Mouse (Mus musculus): ENCODE measurements around the gene Zfp568. TPM values are rescaled to one million over a fixed set of nuclear protein-coding genes. Genes with fewer than 3 reads are reported as not detected.
A peak's percentile ranks its signal among the peaks of the same experiment; 100 is the strongest.

The Zfp568 gene
- total and polyA plus RNA-seq, 3 experiments: 10.6 to 12.6 (median 11.5) TPM

GRCm38 (mm10) chr7:30072146-30073028 lies 88.6 kb downstream of the Zfp568 start, which contains the start of gene Zfp82:
Gene Zfp82 (minus strand): TSS chr7:30072900.
- Histone ChIP-seq H3K36me3 (replicated peaks in 1 of 2; ENCODE audit: control insufficient read depth in 1 of 2, insufficient read depth in 1 of 2, low read length in 1 of 2) (peaks cover 8 to 54% of the 10 kb centered on the region in 2 experiments), H3K9ac (ENCODE audit: insufficient read depth, low read depth) (peak within 1 kb of the TSS; percentile 37), H3K9me3 (replicated peaks; ENCODE audit: low read length) (no peaks in the 10 kb centered on the region), H3K4me3 (replicated peaks in 1 of 3; ENCODE audit: low read depth in 2 of 3, low read length in 2 of 3, poor library complexity in 1 of 3) (peak within 1 kb of the TSS; percentile 73 to 97 (median 89)), H3K79me2 (replicated peaks; ENCODE audit: control insufficient read depth, extremely low read depth, insufficient read depth, poor library complexity, severe bottlenecking) (no peaks in the 10 kb centered on the region), H3K27me3 (replicated peaks) (no peaks in the 10 kb centered on the region), H3K4me2 (ENCODE audit: insufficient read depth, low read depth, poor library complexity, severe bottlenecking) (peak within 1 kb of the TSS; percentile 63), H3K4me1 (ENCODE audit: control insufficient read depth in 1 of 2, insufficient read depth in 2 of 2) (peaks cover 0 to 6% of the 10 kb centered on the region in 2 experiments; a peak in 1 of 4 replicates), H3K27ac (ENCODE audit: insufficient read depth, low read depth) (peak within 1 kb of the TSS; percentile 48)
- TF ChIP-seq E2F4 (IDR thresholded peaks at IDR 0.05; ENCODE audit: insufficient replicate concordance, low read depth, low read length) (no peak), UBTF (IDR thresholded peaks at IDR 0.05; ENCODE audit: low read depth, low read length) (no peak), CTCF (conservative IDR thresholded peaks at IDR 0.05 in 1 of 2, IDR thresholded peaks at IDR 0.05 in 1 of 2; ENCODE audit: low read depth in 2 of 2, low read length in 2 of 2) (no peak), KAT2A (IDR thresholded peaks at IDR 0.05; ENCODE audit: insufficient replicate concordance, low read length) (no peak), MYC (IDR thresholded peaks at IDR 0.05; ENCODE audit: low read depth, low read length) (no peak; the same call in 1 of the 2 replicates), USF1 (IDR thresholded peaks at IDR 0.05; ENCODE audit: low read depth, low read length) (no peak), SMC3 (IDR thresholded peaks at IDR 0.05; ENCODE audit: low read depth, low read length) (no peak), IRF4 (IDR thresholded peaks at IDR 0.05; ENCODE audit: low read depth, low read length) (0 out of 2 replicates have a peak, but pooled peaks have one; percentile 25), SIN3A (IDR thresholded peaks at IDR 0.05; ENCODE audit: low read length) (no peak; the same call in 1 of the 2 replicates), POLR2A (IDR thresholded peaks at IDR 0.05; ENCODE audit: low read depth, low read length) (peak; percentile 85), MEF2A (IDR thresholded peaks at IDR 0.05; ENCODE audit: borderline replicate concordance, low read depth, low read length) (0 out of 2 replicates have a peak, but pooled peaks have one; percentile 9), ZMIZ1 (IDR thresholded peaks at IDR 0.05; ENCODE audit: low read depth, low read length) (peak; percentile 73), MAZ (IDR thresholded peaks at IDR 0.05; ENCODE audit: low read depth, low read length) (peak; percentile 72), NRF1 (IDR thresholded peaks at IDR 0.05; ENCODE audit: low read depth, low read length) (peak; percentile 100), GABPA (IDR thresholded peaks at IDR 0.05; ENCODE audit: insufficient replicate concordance, low read depth, low read length) (no peak), BHLHE40 (IDR thresholded peaks at IDR 0.05; ENCODE audit: low read depth, low read length) (peak; percentile 60), TBP (conservative IDR thresholded peaks at IDR 0.05; ENCODE audit: low read depth, low read length) (peak; percentile 71), ELF1 (IDR thresholded peaks at IDR 0.05; ENCODE audit: low read depth, low read length) (peak; percentile 58; the same call in 1 of the 2 replicates), JUND (conservative IDR thresholded peaks at IDR 0.05; ENCODE audit: low read depth, low read length) (no peak), ZC3H11A (IDR thresholded peaks at IDR 0.05; ENCODE audit: low read depth, low read length) (no peak), NELFE (IDR thresholded peaks at IDR 0.05; ENCODE audit: low read depth, low read length) (peak; percentile 94), ZNF384 (IDR thresholded peaks at IDR 0.05; ENCODE audit: low read depth, low read length) (no peak), HCFC1 (IDR thresholded peaks at IDR 0.05; ENCODE audit: low read depth, low read length) (peak; percentile 66), POLR2AphosphoS2 (IDR thresholded peaks at IDR 0.05; ENCODE audit: low read depth, low read length) (peak; percentile 58), MAX (IDR thresholded peaks at IDR 0.05; ENCODE audit: low read length) (peak; percentile 86), JUN (IDR thresholded peaks at IDR 0.05; ENCODE audit: insufficient read depth, low read depth, low read length) (no peak), CHD1 (IDR thresholded peaks at IDR 0.05; ENCODE audit: low read depth, low read length) (no peak), PAX5 (IDR thresholded peaks at IDR 0.05; ENCODE audit: low read length) (no peak), RCOR1 (conservative IDR thresholded peaks at IDR 0.05; ENCODE audit: low read depth, low read length) (no peak), RAD21 (IDR thresholded peaks at IDR 0.05; ENCODE audit: low read depth, low read length) (no peak), TCF12 (IDR thresholded peaks at IDR 0.05; ENCODE audit: low read depth, low read length) (peak; percentile 69; the same call in 1 of the 2 replicates), CHD2 (IDR thresholded peaks at IDR 0.05; ENCODE audit: low read length) (no peak), USF2 (conservative IDR thresholded peaks at IDR 0.05; ENCODE audit: low read depth, low read length) (no peak), ZKSCAN1 (IDR thresholded peaks at IDR 0.05; ENCODE audit: borderline replicate concordance, low read depth, low read length) (no peak), ETS1 (conservative IDR thresholded peaks at IDR 0.05; ENCODE audit: low read depth, low read length) (no peak), MAFK (IDR thresholded peaks at IDR 0.05; ENCODE audit: insufficient replicate concordance, low read length) (no peak), EP300 (IDR thresholded peaks at IDR 0.05; ENCODE audit: low read length) (no peak), MXI1 (IDR thresholded peaks at IDR 0.05; ENCODE audit: low read depth, low read length) (peak; percentile 80)
- peak; percentile 90 for DNase-seq (ENCODE audit: extremely low read depth)
- dilution Hi-C loops (cut with MboI; ENCODE audit: extremely low pct_ligation_motif_present, extremely low pct_unique_long_range_greater_than_20kb, low sequenced_read_pairs): no loop called here
- in situ Hi-C loops (cut with MboI; ENCODE audit: low pct_ligation_motif_present, low pct_unique_long_range_greater_than_20kb, low sequenced_read_pairs): no loop called here

Measured in CH12.LX (cell line).